Mouse (Mus musculus) activated CD4-positive, CD25-positive, alpha-beta regulatory T cell (primary cell): ENCODE data around the gene Lyl1. TPM values are rescaled to one million over a fixed set of nuclear protein-coding genes. Genes with fewer than 3 reads are reported as not detected.

Experiments
- polyA plus RNA-seq, 2 experiments: library from polyadenylated mRNA; unstranded; fragments of 100-300 nt; shearing (Covaris generic); gene quantifications; one replicate each; pipeline ENCODE4 v1.2.1; 2017

The Lyl1 gene
- polyA plus RNA-seq = under 1 TPM; 0.41 to 0.57 TPM

GRCm38 (mm10) chr8:84700941-84701911 is at the start of gene Lyl1:
Lyl1 (plus strand) TSS chr8:84701457.

DNA sequence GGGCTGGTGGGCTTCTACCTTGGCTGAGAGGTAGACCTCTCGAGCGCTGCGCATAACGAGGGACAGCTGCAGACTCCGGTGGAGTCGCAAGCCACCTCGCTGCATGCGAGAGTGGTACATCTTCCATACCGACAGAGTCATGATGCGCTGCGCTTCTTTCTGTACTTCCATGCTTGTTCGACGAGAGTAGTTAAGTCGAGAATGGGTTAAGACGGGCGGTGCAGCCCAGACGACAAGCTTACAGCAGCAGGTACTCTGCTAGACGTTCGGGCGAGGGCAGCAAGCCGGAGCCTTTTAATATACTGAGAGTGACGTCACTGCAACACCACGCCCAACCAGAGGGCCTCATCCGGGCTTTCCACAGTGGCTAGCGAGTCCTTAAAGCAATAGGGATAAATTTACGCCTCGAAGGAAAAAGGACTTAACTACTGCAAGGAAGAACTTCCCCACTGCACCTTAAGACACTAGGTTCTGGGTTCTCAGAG is 38.6 kb upstream of the Lyl1 start, which contains the start of gene Ier2:
Gene Ier2, minus strand, starts transcription at position 272 of the 485 bp plus-strand sequence.

GRCm38 (mm10) chr8:84686191-84687002 is 14.9 kb upstream of the Lyl1 start, which contains the start of gene Trmt1:
Trmt1 (plus strand) TSS chr8:84686307.

DNA sequence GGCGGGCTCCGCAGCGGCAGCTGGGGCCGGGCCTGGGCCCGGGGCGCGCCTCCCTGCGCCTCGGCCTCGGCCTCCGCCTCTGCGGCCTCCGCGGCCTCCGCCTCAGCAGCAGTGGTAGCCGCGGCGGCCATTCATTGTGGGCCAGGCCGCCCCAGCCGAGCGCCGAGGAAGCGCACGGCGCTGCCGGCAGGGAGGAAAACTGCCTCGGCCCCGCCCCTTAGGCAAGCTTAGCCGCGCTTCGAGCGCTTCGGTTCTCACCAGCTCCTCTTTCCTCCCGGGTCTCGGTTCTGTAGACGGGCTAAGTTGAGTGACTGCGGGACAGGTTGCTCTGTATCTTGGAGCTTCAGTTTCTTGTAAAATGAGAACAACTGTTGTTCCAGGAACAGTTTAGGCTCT is 13.6 kb upstream of the Lyl1 start, which contains the start of gene Nacc1:
Gene Nacc1, minus strand, starts transcription at position 158 of the 396 bp plus-strand sequence.

DNA sequence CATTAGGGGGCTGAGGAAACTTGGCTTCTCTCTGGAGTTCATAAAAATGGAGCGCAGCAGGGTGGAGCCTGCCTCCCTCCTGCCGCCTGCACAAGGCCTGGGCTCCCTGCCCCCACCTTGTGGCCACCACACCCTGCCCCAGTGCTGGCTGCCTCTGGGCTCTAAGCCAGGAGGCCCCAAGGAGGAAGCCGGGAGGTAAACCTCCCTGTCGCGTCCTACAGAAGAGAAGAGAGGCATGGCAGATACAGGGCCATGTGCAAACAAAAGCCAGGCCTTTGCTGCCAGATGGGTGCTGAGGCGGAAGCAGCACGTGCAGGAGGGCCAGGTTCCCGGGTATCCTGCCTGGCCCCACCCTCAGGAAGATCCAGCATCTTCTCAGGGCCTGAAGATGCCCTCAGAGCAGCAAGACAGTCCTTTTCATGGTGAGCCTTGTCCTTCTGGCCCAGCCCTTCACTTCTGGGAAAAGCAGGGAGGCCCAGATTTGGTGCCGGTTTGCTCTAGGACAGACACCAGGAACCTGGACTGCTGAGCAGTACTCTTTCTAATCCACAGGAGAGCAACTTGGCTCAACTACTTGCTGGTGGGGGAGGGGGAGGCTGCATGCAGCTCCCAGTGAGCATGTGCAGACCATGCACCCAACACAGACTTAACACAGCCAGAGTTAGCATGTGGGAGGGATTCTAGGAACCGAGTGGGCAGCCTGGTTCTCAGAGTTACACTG is 21.8 kb downstream of the Lyl1 start, which contains the start of gene G430095P16Rik:
Gene G430095P16Rik, plus strand, starts transcription at position 158 of the 721 bp plus-strand sequence.

Other genes with a start within 250 kb of the Lyl1 start
- 100 to 1,000 TPM; 188 to 241 TPM for gene Ier2, start 38.6 kb upstream of the Lyl1 start, polyA plus RNA-seq
- gene Trmt1, start 15.2 kb upstream of the Lyl1 start, polyA plus RNA-seq = 10 to 100 TPM; 38.1 to 54.2 TPM
- 10 to 100 TPM; 10.7 to 21.4 TPM for gene Nacc1, start 13.6 kb upstream of the Lyl1 start, polyA plus RNA-seq
- gene G430095P16Rik, start 21.6 kb downstream of the Lyl1 start, polyA plus RNA-seq = 10 to 100 TPM; 23.8 to 35.4 TPM
- 10 to 100 TPM in 1 of 2 experiments, 1 to 10 TPM in 1; 4.1 to 12.3 TPM for gene Nfix, start 98.9 kb downstream of the Lyl1 start, polyA plus RNA-seq
- gene Dand5, start 121.4 kb downstream of the Lyl1 start, polyA plus RNA-seq = 1 to 10 TPM; 3.3 to 4.2 TPM
- 10 to 100 TPM; 29.7 to 37.9 TPM for gene Gadd45gip1, start 130.1 kb downstream of the Lyl1 start, polyA plus RNA-seq
- gene Rad23a, start 139.2 kb downstream of the Lyl1 start, polyA plus RNA-seq = 100 to 1,000 TPM; 159 to 183 TPM
- gene Calr, start 145.5 kb downstream of the Lyl1 start, polyA plus RNA-seq = 100 to 1,000 TPM; 378 to 630 TPM
- 10 to 100 TPM; 78.3 to 79.8 TPM for gene Farsa, start 155.5 kb downstream of the Lyl1 start, polyA plus RNA-seq
- 10 to 100 TPM in 1 of 2 experiments, 1 to 10 TPM in 1; 9.1 to 16.8 TPM for gene Syce2, start 170.7 kb downstream of the Lyl1 start, polyA plus RNA-seq
- gene Gcdh, start 192.5 kb downstream of the Lyl1 start, polyA plus RNA-seq = 10 to 100 TPM; 22.2 to 31.5 TPM
- gene Klf1, start 200.5 kb downstream of the Lyl1 start, polyA plus RNA-seq = 1 to 10 TPM; 1.3 to 3.6 TPM
- gene Dnase2a, start 207.1 kb downstream of the Lyl1 start, polyA plus RNA-seq = 10 to 100 TPM in 1 of 2 experiments, 1 to 10 TPM in 1; 6.1 to 11.9 TPM
- 1 to 10 TPM in 1 of 2 experiments, under 1 TPM in 1; 0.62 to 1.2 TPM for gene Mast1, start 235.9 kb downstream of the Lyl1 start, polyA plus RNA-seq
- under 1 TPM in 1 of 2 experiments, not detected in 1; 0.21 TPM for gene Rtbdn, start 245.5 kb downstream of the Lyl1 start, polyA plus RNA-seq